Mouse (Mus musculus) bone marrow macrophage, adult 2 months (primary cell): ENCODE results near the gene Son. TPM values are rescaled to one million over a fixed set of nuclear protein-coding genes. Genes with fewer than 3 reads are reported as not detected.

Experiments used
- H3K27ac ChIP-seq: 2 replicates; pipeline ENCODE4 v1.5.1; 2012; ENCODE audit warnings: low read depth, low read length; ENCODE audit not compliant: insufficient read depth
- H3K4me1 ChIP-seq: 2 replicates; pipeline ENCODE4 v1.6.1; 2012; ENCODE audit warnings: low read length; ENCODE audit not compliant: control insufficient read depth, insufficient read depth
- H3K4me3 ChIP-seq: 2 replicates; pipeline ENCODE4 v1.5.1; 2012; ENCODE audit warnings: mild to moderate bottlenecking, low read length, moderate library complexity; ENCODE audit not compliant: insufficient read depth
- CTCF ChIP-seq: IDR thresholded peaks from 2 replicates; pipeline ENCODE4 v1.5.1; 2012; ENCODE audit warnings: low read depth, mild to moderate bottlenecking, low read length, moderate library complexity
- POLR2A ChIP-seq: IDR thresholded peaks from 2 replicates; pipeline ENCODE4 v1.6.1; 2012; ENCODE audit warnings: mild to moderate bottlenecking, low read depth, low read length, borderline replicate concordance
- polyA plus RNA-seq: library from polyadenylated mRNA; stranded (reverse); fragments of >200 nt; gene quantifications from 2 replicates; pipeline ENCODE4 v1.2.4, GENCODE M21; 2012; ENCODE audit not compliant: missing spikeins, insufficient read depth, insufficient read length

Gene Son
- polyA plus RNA-seq, 1 experiment, result 237 TPM

GRCm38 (mm10) chr16:91698995-91699394 is 51.7 kb downstream of the Son start:
- Histone ChIP-seq H3K4me1 (peaks cover 7% of the 10 kb centered on the region), H3K4me3 (no peak overlapping the region), H3K27ac (no peak overlapping the region)
- no peak for TF ChIP-seq POLR2A
- no peak for TF ChIP-seq CTCF

GRCm38 (mm10) chr16:91701908-91702307 is 54.6 kb downstream of the Son start:
- Histone ChIP-seq H3K27ac (no peak overlapping the region), H3K4me3 (no peak overlapping the region), H3K4me1 (no peaks in the 10 kb centered on the region)
- TF ChIP-seq POLR2A (no peak), CTCF (no peak)

- Histone ChIP-seq H3K4me1 (no peaks in the 10 kb centered on the region), H3K4me3 (no peak overlapping the region), H3K27ac (no peak overlapping the region)
- TF ChIP-seq CTCF (no peak), POLR2A (no peak)
These were observed 55.5 kb downstream of the Son start for GRCm38 (mm10) chr16:91702771-91703188.

GRCm38 (mm10) chr16:91704603-91705340 is 57.5 kb downstream of the Son start:
- Histone ChIP-seq H3K27ac (no peak overlapping the region), H3K4me1 (no peaks in the 10 kb centered on the region), H3K4me3 (no peak overlapping the region)
- TF ChIP-seq CTCF, result no peak
- no peak for TF ChIP-seq POLR2A

- Histone ChIP-seq H3K4me1 (no peaks in the 10 kb centered on the region), H3K27ac (no peak overlapping the region), H3K4me3 (no peak overlapping the region)
- TF ChIP-seq POLR2A, result no peak
- no peak for TF ChIP-seq CTCF
These were observed 62.9 kb downstream of the Son start for GRCm38 (mm10) chr16:91710241-91710640.

- Histone ChIP-seq H3K4me3 (no peak overlapping the region), H3K27ac (no peak overlapping the region), H3K4me1 (peaks cover 3% of the 10 kb centered on the region; the same call in 1 of the 2 replicates)
- TF ChIP-seq CTCF (no peak), POLR2A (no peak)
These were observed 69.6 kb downstream of the Son start for GRCm38 (mm10) chr16:91716927-91717349.

- TF ChIP-seq POLR2A (no peak), CTCF (no peak)
- H3K27ac ChIP-seq, result no peak overlapping the region
- no peak overlapping the region for H3K4me3 ChIP-seq
These were observed 70.1 kb downstream of the Son start for GRCm38 (mm10) chr16:91717399-91717798.

GRCm38 (mm10) chr16:91724247-91724646 is 76.9 kb downstream of the Son start:
- Histone ChIP-seq H3K4me3 (no peak overlapping the region), H3K4me1 (peaks cover 15% of the 10 kb centered on the region), H3K27ac (no peak overlapping the region)
- TF ChIP-seq CTCF (peak; percentile 19; the same call in 1 of the 2 replicates), POLR2A (no peak)

More at GRCm38 (mm10) chr16:91717399-91717798, 70.1 kb downstream of the Son start:
- peaks cover 3% of the 10 kb centered on the region; the same call in 1 of the 2 replicates for H3K4me1 ChIP-seq

- peak overlapping the region; percentile 73 for H3K27ac ChIP-seq
- H3K4me3 ChIP-seq, result peak overlapping the region; percentile 73
- peaks cover 20% of the 10 kb centered on the region for H3K4me1 ChIP-seq
- TF ChIP-seq CTCF, result no peak
- no peak for TF ChIP-seq POLR2A
These were observed 80.1 kb downstream of the Son start for GRCm38 (mm10) chr16:91727433-91727832.
